Mouse (Mus musculus): ENCODE data around the gene Hps4. TPM values are rescaled to one million over a fixed set of nuclear protein-coding genes. Genes with fewer than 3 reads are reported as not detected.
A peak's percentile ranks its signal among the peaks of the same experiment; 100 is the strongest.

Gene Hps4
- polyA plus RNA-seq (2015; fragmentation: Nextera tagmentation; extraction: Ambion mirVana) = 18.9 and 19.7 TPM in 2 replicates

GRCm38 (mm10) chr5:112342463-112343204, at the start of gene Hps4, which contains the start of gene Srrd:
Gene Hps4, plus strand, starts transcription at chr5:112343083.
Gene Srrd, minus strand, starts transcription at chr5:112343040.
- peaks cover 10% of the 10 kb centered on the region for H3K36me3 ChIP-seq (ENCODE audit: control insufficient read depth, insufficient read depth)
- H3K27me3 ChIP-seq (ENCODE audit: control insufficient read depth, insufficient read depth, low read length) = no peaks in the 10 kb centered on the region
- ATAC-seq (replicated peaks; ENCODE audit: extremely low read depth, insufficient read depth, low FRiP score) = peak; percentile 75
- peak within 1 kb of the TSS; percentile 93 for H3K4me2 ChIP-seq (ENCODE audit: low read depth, low read length)
- peaks cover 15% of the 10 kb centered on the region for H3K4me1 ChIP-seq (ENCODE audit: control insufficient read depth, insufficient read depth, low read length)
- H3K27ac ChIP-seq (ENCODE audit: low read length) = peak within 1 kb of the TSS; percentile 15; the same call in 1 of the 2 replicates
- 2% methylated on average over 63 of the region's 64 CpGs for WGBS
- H3K9me3 ChIP-seq (replicated peaks; ENCODE audit: control insufficient read depth, low read length) = no peaks in the 10 kb centered on the region
- H3K9ac ChIP-seq (ENCODE audit: low read length) = peak within 1 kb of the TSS; percentile 90
- peak within 1 kb of the TSS; percentile 74 for H3K4me3 ChIP-seq (ENCODE audit: low read length)

GRCm38 (mm10) chr5:112293800-112294199, 49.1 kb upstream of the Hps4 start:
- Histone ChIP-seq H3K36me3 (ENCODE audit: control insufficient read depth, insufficient read depth) (no peaks in the 10 kb centered on the region), H3K27ac (ENCODE audit: low read length) (no peak overlapping the region), H3K27me3 (ENCODE audit: control insufficient read depth, insufficient read depth, low read length) (no peaks in the 10 kb centered on the region), H3K4me2 (ENCODE audit: low read depth, low read length) (no peak overlapping the region), H3K4me1 (ENCODE audit: control insufficient read depth, insufficient read depth, low read length) (peaks cover 41% of the 10 kb centered on the region), H3K4me3 (ENCODE audit: low read length) (no peak overlapping the region), H3K9ac (ENCODE audit: low read length) (no peak overlapping the region), H3K9me3 (replicated peaks; ENCODE audit: control insufficient read depth, low read length) (no peaks in the 10 kb centered on the region)
- WGBS = 57% methylated on average over 2 of the region's 2 CpGs
- no peak for ATAC-seq (replicated peaks; ENCODE audit: extremely low read depth, insufficient read depth, low FRiP score)

GRCm38 (mm10) chr5:112294696-112295095, 48.2 kb upstream of the Hps4 start:
- WGBS = 75% methylated on average over 4 of the region's 4 CpGs
- H3K36me3 ChIP-seq (ENCODE audit: control insufficient read depth, insufficient read depth) = no peaks in the 10 kb centered on the region
- no peaks in the 10 kb centered on the region for H3K27me3 ChIP-seq (ENCODE audit: control insufficient read depth, insufficient read depth, low read length)
- ATAC-seq (replicated peaks; ENCODE audit: extremely low read depth, insufficient read depth, low FRiP score) = no peak
- H3K4me3 ChIP-seq (ENCODE audit: low read length) = no peak overlapping the region
- no peak overlapping the region for H3K27ac ChIP-seq (ENCODE audit: low read length)
- no peaks in the 10 kb centered on the region for H3K9me3 ChIP-seq (replicated peaks; ENCODE audit: control insufficient read depth, low read length)
- peaks cover 42% of the 10 kb centered on the region for H3K4me1 ChIP-seq (ENCODE audit: control insufficient read depth, insufficient read depth, low read length)
- no peak overlapping the region for H3K4me2 ChIP-seq (ENCODE audit: low read depth, low read length)
- no peak overlapping the region for H3K9ac ChIP-seq (ENCODE audit: low read length)

GRCm38 (mm10) chr5:112295162-112295561, 47.7 kb upstream of the Hps4 start:
- no peak overlapping the region for H3K4me3 ChIP-seq (ENCODE audit: low read length)
- no peaks in the 10 kb centered on the region for H3K9me3 ChIP-seq (replicated peaks; ENCODE audit: control insufficient read depth, low read length)
- H3K4me1 ChIP-seq (ENCODE audit: control insufficient read depth, insufficient read depth, low read length) = peaks cover 42% of the 10 kb centered on the region
- H3K9ac ChIP-seq (ENCODE audit: low read length) = no peak overlapping the region
- no peak overlapping the region for H3K27ac ChIP-seq (ENCODE audit: low read length)
- ATAC-seq (replicated peaks; ENCODE audit: extremely low read depth, insufficient read depth, low FRiP score) = no peak
- H3K27me3 ChIP-seq (ENCODE audit: control insufficient read depth, insufficient read depth, low read length) = no peaks in the 10 kb centered on the region
- 47% methylated on average over 8 of the region's 8 CpGs for WGBS
- no peaks in the 10 kb centered on the region for H3K36me3 ChIP-seq (ENCODE audit: control insufficient read depth, insufficient read depth)
- H3K4me2 ChIP-seq (ENCODE audit: low read depth, low read length) = no peak overlapping the region

GRCm38 (mm10) chr5:112295564-112295963, 47.3 kb upstream of the Hps4 start:
- Histone ChIP-seq H3K4me3 (ENCODE audit: low read length) (no peak overlapping the region), H3K4me1 (ENCODE audit: control insufficient read depth, insufficient read depth, low read length) (peaks cover 40% of the 10 kb centered on the region), H3K4me2 (ENCODE audit: low read depth, low read length) (no peak overlapping the region)

GRCm38 (mm10) chr5:112296404-112297181, 46.3 kb upstream of the Hps4 start:
- Histone ChIP-seq H3K9ac (ENCODE audit: low read length) (no peak overlapping the region), H3K4me3 (ENCODE audit: low read length) (no peak overlapping the region), H3K4me2 (ENCODE audit: low read depth, low read length) (no peak overlapping the region), H3K27ac (ENCODE audit: low read length) (peak overlapping the region; percentile 80), H3K36me3 (ENCODE audit: control insufficient read depth, insufficient read depth) (no peaks in the 10 kb centered on the region), H3K4me1 (ENCODE audit: control insufficient read depth, insufficient read depth, low read length) (peaks cover 39% of the 10 kb centered on the region), H3K9me3 (replicated peaks; ENCODE audit: control insufficient read depth, low read length) (no peaks in the 10 kb centered on the region), H3K27me3 (ENCODE audit: control insufficient read depth, insufficient read depth, low read length) (no peaks in the 10 kb centered on the region)
- ATAC-seq (replicated peaks; ENCODE audit: extremely low read depth, insufficient read depth, low FRiP score) = 0 out of 2 replicates have a peak, but pooled peaks have one; percentile 11
- 30% methylated on average over 6 of the region's 6 CpGs for WGBS

More at GRCm38 (mm10) chr5:112295564-112295963, 47.3 kb upstream of the Hps4 start:
- Histone ChIP-seq H3K36me3 (ENCODE audit: control insufficient read depth, insufficient read depth) (no peaks in the 10 kb centered on the region), H3K27me3 (ENCODE audit: control insufficient read depth, insufficient read depth, low read length) (no peaks in the 10 kb centered on the region), H3K9me3 (replicated peaks; ENCODE audit: control insufficient read depth, low read length) (no peaks in the 10 kb centered on the region), H3K9ac (ENCODE audit: low read length) (no peak overlapping the region), H3K27ac (ENCODE audit: low read length) (no peak overlapping the region)
- 74% methylated on average over 8 of the region's 8 CpGs for WGBS
- no peak for ATAC-seq (replicated peaks; ENCODE audit: extremely low read depth, insufficient read depth, low FRiP score)

- Histone ChIP-seq H3K9me3 (replicated peaks; ENCODE audit: control insufficient read depth, low read length) (no peaks in the 10 kb centered on the region), H3K4me3 (ENCODE audit: low read length) (no peak overlapping the region), H3K4me1 (ENCODE audit: control insufficient read depth, insufficient read depth, low read length) (peaks cover 40% of the 10 kb centered on the region), H3K27me3 (ENCODE audit: control insufficient read depth, insufficient read depth, low read length) (no peaks in the 10 kb centered on the region), H3K36me3 (ENCODE audit: control insufficient read depth, insufficient read depth) (no peaks in the 10 kb centered on the region), H3K27ac (ENCODE audit: low read length) (peak overlapping the region; percentile 80), H3K4me2 (ENCODE audit: low read depth, low read length) (no peak overlapping the region), H3K9ac (ENCODE audit: low read length) (no peak overlapping the region)
- 54% methylated on average over 2 of the region's 2 CpGs for WGBS
- ATAC-seq (replicated peaks; ENCODE audit: extremely low read depth, insufficient read depth, low FRiP score) = no peak
These were observed 45.6 kb upstream of the Hps4 start for GRCm38 (mm10) chr5:112297257-112297656.

- no peak overlapping the region for H3K9ac ChIP-seq (ENCODE audit: low read length)
- peaks cover 39% of the 10 kb centered on the region for H3K4me1 ChIP-seq (ENCODE audit: control insufficient read depth, insufficient read depth, low read length)
- H3K4me2 ChIP-seq (ENCODE audit: low read depth, low read length) = no peak overlapping the region
These were observed 44.5 kb upstream of the Hps4 start for GRCm38 (mm10) chr5:112298226-112298988.

More at GRCm38 (mm10) chr5:112298226-112298988, 44.5 kb upstream of the Hps4 start:
- no peak overlapping the region for H3K4me3 ChIP-seq (ENCODE audit: low read length)
- peak; percentile 67; the same call in 1 of the 2 replicates for ATAC-seq (replicated peaks; ENCODE audit: extremely low read depth, insufficient read depth, low FRiP score)
- peak overlapping the region; percentile 80 for H3K27ac ChIP-seq (ENCODE audit: low read length)
- H3K27me3 ChIP-seq (ENCODE audit: control insufficient read depth, insufficient read depth, low read length) = no peaks in the 10 kb centered on the region
- WGBS = 66% methylated on average over 12 of the region's 12 CpGs
- H3K36me3 ChIP-seq (ENCODE audit: control insufficient read depth, insufficient read depth) = no peaks in the 10 kb centered on the region
- H3K9me3 ChIP-seq (replicated peaks; ENCODE audit: control insufficient read depth, low read length) = no peaks in the 10 kb centered on the region
